Mouse (Mus musculus): ENCODE measurements around the gene E2f4. TPM values are rescaled to one million over a fixed set of nuclear protein-coding genes. Genes with fewer than 3 reads are reported as not detected.

The E2f4 gene
- total RNA-seq, 2 experiments from 2014 or later: 43.2 to 44.9 TPM

DNA sequence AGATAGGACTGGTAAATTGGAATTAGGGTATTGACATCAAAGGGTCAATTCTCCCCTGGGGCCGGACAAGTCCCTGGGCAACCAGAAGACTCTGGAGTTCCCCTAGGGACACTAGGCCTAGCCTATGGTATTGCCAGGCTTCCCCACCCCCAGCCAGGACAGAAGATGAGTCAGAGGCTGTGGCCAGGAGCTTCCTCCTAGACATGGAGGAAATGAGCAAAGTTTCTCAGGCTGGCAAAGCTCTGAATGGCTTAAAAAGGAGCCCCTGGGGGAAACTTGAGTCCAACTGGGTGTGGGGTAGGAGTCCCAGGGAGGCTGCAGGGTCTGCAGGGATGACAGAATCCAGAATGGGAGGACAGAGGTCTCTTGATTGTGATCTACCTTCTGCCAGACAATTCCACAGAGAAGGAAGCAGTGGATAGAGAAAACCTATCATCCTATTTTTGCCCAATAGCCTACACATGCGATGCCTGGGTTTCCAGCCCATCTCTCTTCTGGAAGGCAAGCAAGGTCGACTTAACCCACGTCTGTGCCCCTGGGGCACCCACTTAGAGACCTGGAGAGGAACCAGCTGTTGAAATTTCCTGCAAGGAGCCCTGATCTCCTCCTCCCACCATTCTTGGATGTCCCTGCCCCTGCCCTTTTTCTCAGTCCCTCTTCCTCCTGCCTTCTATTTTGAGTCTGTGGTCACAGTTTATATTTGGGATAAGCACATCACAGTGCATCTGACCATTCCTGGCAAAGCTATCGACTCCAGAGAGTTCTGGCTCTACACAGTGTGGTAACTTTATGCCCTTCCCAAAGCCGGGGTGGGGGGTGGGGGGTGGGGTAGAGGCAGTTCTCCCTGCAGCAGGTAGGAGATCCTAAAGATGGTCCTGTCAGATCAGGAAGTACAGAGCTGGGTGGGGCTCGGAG, 47.9 kb downstream of the E2f4 start:
- DNase-seq (ENCODE audit: low spot score in 2 of 2): no peak

GRCm38 (mm10) chr8:105346611-105347427, 49.4 kb downstream of the E2f4 start:
- DNase-seq (ENCODE audit: low spot score in 2 of 2): peak; percentile 36 to 53

GRCm38 (mm10) chr8:105347428-105348221, 50.2 kb downstream of the E2f4 start, which contains the start of gene Fhod1:
Fhod1 (minus strand) TSS chr8:105347953.
- peak; percentile 86 to 89 for DNase-seq (ENCODE audit: low spot score in 2 of 2)

GRCm38 (mm10) chr8:105348450-105349095, 51.1 kb downstream of the E2f4 start, which contains the start of gene Slc9a5:
Slc9a5 (plus strand) TSS chr8:105348843.
- DNase-seq (ENCODE audit: low spot score in 2 of 2): peak; percentile 50 to 54

DNA sequence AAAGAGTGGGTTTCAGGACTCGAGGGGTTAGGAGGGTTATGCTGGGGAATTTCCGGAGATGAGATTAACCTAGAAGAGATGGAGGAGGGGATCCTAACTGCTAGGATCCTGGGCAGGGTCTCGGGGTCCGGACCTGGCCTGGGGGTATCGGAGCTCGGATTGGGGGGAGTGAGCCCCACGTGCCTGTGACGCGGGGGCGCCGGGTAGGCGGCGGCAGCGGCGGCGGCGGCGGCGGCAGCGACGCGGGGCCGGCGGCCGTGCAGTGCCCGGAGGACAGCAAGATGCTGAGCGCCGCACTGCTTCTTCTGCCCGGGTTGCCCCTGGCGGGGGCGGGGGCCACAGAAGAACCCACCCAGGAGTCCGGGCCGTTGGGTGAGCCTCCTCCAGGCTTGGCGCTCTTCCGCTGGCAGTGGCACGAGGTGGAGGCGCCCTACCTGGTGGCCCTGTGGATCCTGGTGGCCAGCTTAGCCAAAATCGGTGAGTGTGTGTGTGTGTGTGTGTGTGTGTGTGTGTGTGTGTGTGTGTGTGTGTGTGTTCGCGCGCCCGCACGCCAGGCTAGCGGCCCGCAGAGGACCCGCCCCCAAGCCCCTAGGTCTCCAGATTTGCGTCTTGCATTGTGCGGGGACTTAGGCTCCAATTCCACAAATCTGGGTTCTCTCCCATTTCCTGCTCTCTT, 51.8 kb downstream of the E2f4 start:
- DNase-seq (ENCODE audit: low spot score in 2 of 2): peak; percentile 29 to 46

DNA sequence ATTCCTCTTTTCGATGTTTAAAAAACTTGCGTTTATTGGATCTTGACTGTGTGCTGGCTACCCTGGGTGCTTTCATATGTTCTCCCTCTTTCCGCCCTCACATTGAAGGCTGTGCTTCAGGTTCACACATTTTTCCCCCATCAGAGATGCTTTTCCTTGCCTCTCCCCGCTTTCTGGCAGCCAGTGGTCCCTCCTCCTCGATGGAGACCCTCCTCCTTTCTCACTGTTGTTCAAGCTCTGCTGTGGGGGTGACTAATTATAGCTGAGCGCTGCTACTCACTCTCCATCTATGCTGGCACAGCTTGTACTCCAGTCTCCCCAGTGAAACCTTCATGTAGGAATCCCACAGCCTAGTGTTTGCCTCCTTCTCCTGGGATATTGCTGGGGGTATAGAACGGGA, 52.7 kb downstream of the E2f4 start:
- no peak for DNase-seq (ENCODE audit: low spot score in 2 of 2)

DNA sequence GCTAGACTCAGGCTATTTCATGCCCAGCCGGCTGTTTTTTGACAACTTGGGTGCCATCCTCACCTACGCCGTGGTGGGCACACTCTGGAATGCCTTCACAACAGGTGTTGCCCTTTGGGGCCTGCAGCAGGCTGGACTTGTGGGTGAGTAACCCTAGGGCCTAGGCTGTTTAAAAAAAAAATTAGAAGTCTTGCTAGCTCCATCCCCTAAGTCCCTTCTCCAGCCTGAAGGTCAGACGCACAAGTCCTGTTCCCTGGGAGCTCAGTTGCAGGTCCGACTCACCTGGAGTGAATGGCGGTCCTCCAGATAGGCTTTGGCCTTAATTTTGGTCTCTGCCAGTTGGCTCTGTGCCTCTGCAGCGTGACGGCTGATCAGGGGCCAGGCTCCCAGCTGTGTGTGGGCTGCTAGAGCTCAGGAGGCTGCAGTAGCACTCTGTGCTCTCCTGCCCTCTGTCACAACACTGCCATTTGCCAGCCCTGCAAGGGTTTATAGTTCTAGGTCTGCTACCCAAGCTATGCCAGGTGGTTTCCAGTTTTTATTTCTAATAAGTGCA, 56.2 kb downstream of the E2f4 start:
- no peak for DNase-seq (ENCODE audit: low spot score in 2 of 2)

DNA sequence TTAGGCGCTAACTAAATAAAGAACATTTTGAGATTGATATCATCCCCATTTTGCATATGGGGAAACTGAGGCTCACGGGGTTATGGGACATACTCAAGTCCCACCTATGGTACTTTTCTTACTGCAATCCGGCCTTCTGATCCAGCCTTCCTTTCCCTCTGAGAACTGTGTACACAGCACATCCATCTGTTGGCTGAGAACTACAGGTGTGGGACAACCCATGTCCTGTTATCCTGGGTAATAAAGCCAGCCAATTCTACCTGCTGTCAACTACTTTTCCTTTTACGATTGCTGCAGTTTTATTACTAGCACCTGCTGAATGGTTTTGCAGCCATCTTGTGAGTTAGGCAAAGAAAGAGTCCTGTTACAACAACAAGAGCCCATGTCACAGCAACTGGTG, 57.1 kb downstream of the E2f4 start:
- no peak for DNase-seq (ENCODE audit: low spot score in 2 of 2)

Small RNA genes within 50 kb of the gene (microRNA-seq; reads per million reads assigned to microRNA genes)
- gene Gm27320 (ENCODE audit: borderline number of aligned reads in 2 of 2) (0 reads per million in 2 experiments), gene Mir328 (ENCODE audit: borderline number of aligned reads in 2 of 2) (3,519 to 6,929 reads per million in 2 experiments)

Other genes starting within 250 kb of the E2f4 start
- under 1 TPM in 1 of 2 experiments, not detected in 1; 0.27 TPM for gene Ces3a, start 249.1 kb upstream of the E2f4 start, total RNA-seq (2021)
- gene Ces3b, start 213.9 kb upstream of the E2f4 start, total RNA-seq (2021): not detected
- gene Ces4a, start 165.9 kb upstream of the E2f4 start, total RNA-seq (2021): not detected
- gene Cbfb, start 127.0 kb upstream of the E2f4 start, total RNA-seq (2021): 100 to 1,000 TPM in 1 of 2 experiments, 10 to 100 TPM in 1; 89.7 to 105 TPM
- gene D230025D16Rik, start 72.5 kb upstream of the E2f4 start, total RNA-seq (2021): 10 to 100 TPM; 23.4 to 32.0 TPM
- 1 to 10 TPM; 2.7 to 3.2 TPM for gene B3gnt9, start 42.5 kb upstream of the E2f4 start, total RNA-seq (2021)
- 10 to 100 TPM; 13.1 to 15.5 TPM for gene Tradd, start 33.1 kb upstream of the E2f4 start, total RNA-seq (2021)
- 1 to 10 TPM; 3.7 to 4.3 TPM for gene Fbxl8, start 33.0 kb upstream of the E2f4 start, total RNA-seq (2021)
- 1 to 10 TPM; 2.2 to 4.3 TPM for gene Hsf4, start 27.9 kb upstream of the E2f4 start, total RNA-seq (2021)
- gene Nol3, start 21.5 kb upstream of the E2f4 start, total RNA-seq (2021): 10 to 100 TPM in 1 of 2 experiments, 1 to 10 TPM in 1; 6.7 to 20.3 TPM
- 1 to 10 TPM; 2.2 to 2.8 TPM for gene 4931428F04Rik, start 7.8 kb upstream of the E2f4 start, total RNA-seq (2021)
- gene Exoc3l, start 1.6 kb upstream of the E2f4 start, total RNA-seq (2021): 10 to 100 TPM; 15.6 to 17.2 TPM
- gene Elmo3, start 7.9 kb downstream of the E2f4 start, total RNA-seq (2021): 1 to 10 TPM; 4.5 to 6.9 TPM
- gene Lrrc29, start 28.6 kb downstream of the E2f4 start, total RNA-seq (2021): 1 to 10 TPM; 3.1 to 3.8 TPM
- 10 to 100 TPM; 55.6 to 69.6 TPM for gene Tmem208, start 28.7 kb downstream of the E2f4 start, total RNA-seq (2021)
- 1 to 10 TPM; 8.3 to 8.6 TPM for gene Fhod1, start 50.3 kb downstream of the E2f4 start, total RNA-seq (2021)
- gene Slc9a5, start 51.2 kb downstream of the E2f4 start, total RNA-seq (2021): under 1 TPM; 0.58 to 0.93 TPM
- gene Plekhg4, start 75.6 kb downstream of the E2f4 start, total RNA-seq (2021): under 1 TPM; 0.17 to 0.67 TPM
- under 1 TPM in 1 of 2 experiments, not detected in 1; 0.13 TPM for gene Kctd19, start 115.8 kb downstream of the E2f4 start, total RNA-seq (2021)
- gene Lrrc36, start 115.9 kb downstream of the E2f4 start, total RNA-seq (2021): 1 to 10 TPM; 3.3 to 4.5 TPM
- gene Tppp3, start 173.9 kb downstream of the E2f4 start, total RNA-seq (2021): 10 to 100 TPM; 24.0 to 43.0 TPM
- gene Zdhhc1, start 199.2 kb downstream of the E2f4 start, total RNA-seq (2021): 10 to 100 TPM; 18.1 to 18.3 TPM
- under 1 TPM; 0.16 to 0.53 TPM for gene Hsd11b2, start 221.1 kb downstream of the E2f4 start, total RNA-seq (2021)

Measured in adrenal gland, adult 18-20 months (tissue).